Mouse (Mus musculus): ENCODE data around the gene Ppp1r32.

GRCm38 (mm10) chr19:10530082-10530481 is 47.4 kb upstream of the Ppp1r32 start:
- TF ChIP-seq CTCF (IDR thresholded peaks at IDR 0.05; ENCODE audit: low read depth, low read length) (0 out of 2 replicates have a peak, but pooled peaks have one; percentile 6), POLR2A (IDR thresholded peaks at IDR 0.05; ENCODE audit: extremely low read depth, insufficient read depth, low read length) (no peak)

Data from liver, adult 2 months (tissue).